Mouse (Mus musculus): Measurements from ENCODE around the gene Apoc2. TPM values are rescaled to one million over a fixed set of nuclear protein-coding genes. Genes with fewer than 3 reads are reported as not detected.
A peak's percentile ranks its signal among the peaks of the same experiment; 100 is the strongest.

Gene Apoc2
- polyA plus RNA-seq, 1 experiment from 2014 or later, result 33.3 TPM

- H3K36me3 ChIP-seq (ENCODE audit: inconsistent target), result peaks cover 68% of the 10 kb centered on the region
- H3K79me2 ChIP-seq (ENCODE audit: inconsistent target), result no peaks in the 10 kb centered on the region
- no peak overlapping the region for H3K27ac ChIP-seq
- WGBS (ENCODE audit: missing documents), result 91% methylated on average over 11 of the region's 11 CpGs
- H3K4me3 ChIP-seq (ENCODE audit: inconsistent target), result no peak overlapping the region
Measured at GRCm38 (mm10) chr7:19635074-19635827, 42.5 kb downstream of the Apoc2 start.

- H3K79me2 ChIP-seq (ENCODE audit: inconsistent target), result no peaks in the 10 kb centered on the region
- 86% methylated on average over 2 of the region's 2 CpGs for WGBS (ENCODE audit: missing documents)
- no peak overlapping the region for H3K27ac ChIP-seq
- H3K36me3 ChIP-seq (ENCODE audit: inconsistent target), result peaks cover 61% of the 10 kb centered on the region
- H3K4me3 ChIP-seq (ENCODE audit: inconsistent target), result no peak overlapping the region
Measured at GRCm38 (mm10) chr7:19634591-19634990, 43.1 kb downstream of the Apoc2 start.

- 93% methylated on average over 14 of the region's 15 CpGs for WGBS (ENCODE audit: missing documents)
- Histone ChIP-seq H3K79me2 (ENCODE audit: inconsistent target) (no peaks in the 10 kb centered on the region), H3K27ac (no peak overlapping the region), H3K36me3 (ENCODE audit: inconsistent target) (peaks cover 54% of the 10 kb centered on the region), H3K4me3 (ENCODE audit: inconsistent target) (no peak overlapping the region)
Measured at GRCm38 (mm10) chr7:19633855-19634254, 43.9 kb downstream of the Apoc2 start.

- Histone ChIP-seq H3K27ac (no peak overlapping the region), H3K36me3 (ENCODE audit: inconsistent target) (peaks cover 47% of the 10 kb centered on the region), H3K79me2 (ENCODE audit: inconsistent target) (no peaks in the 10 kb centered on the region; the same call in 1 of the 2 replicates), H3K4me3 (ENCODE audit: inconsistent target) (no peak overlapping the region)
- 96% methylated on average over 16 of the region's 17 CpGs for WGBS (ENCODE audit: missing documents)
Measured at GRCm38 (mm10) chr7:19633197-19633596, 44.5 kb downstream of the Apoc2 start.

GRCm38 (mm10) chr7:19632720-19633119 is 45.0 kb downstream of the Apoc2 start:
- Histone ChIP-seq H3K4me3 (ENCODE audit: inconsistent target) (no peak overlapping the region), H3K36me3 (ENCODE audit: inconsistent target) (peaks cover 42% of the 10 kb centered on the region), H3K79me2 (ENCODE audit: inconsistent target) (peaks cover 2% of the 10 kb centered on the region; the same call in 1 of the 2 replicates), H3K27ac (no peak overlapping the region)

- Histone ChIP-seq H3K36me3 (ENCODE audit: inconsistent target) (peaks cover 38% of the 10 kb centered on the region), H3K4me3 (ENCODE audit: inconsistent target) (no peak overlapping the region), H3K27ac (no peak overlapping the region), H3K79me2 (ENCODE audit: inconsistent target) (peaks cover 4% of the 10 kb centered on the region; the same call in 1 of the 2 replicates)
Measured at GRCm38 (mm10) chr7:19632275-19632674, 45.5 kb downstream of the Apoc2 start.

GRCm38 (mm10) chr7:19629361-19629734 is 48.4 kb downstream of the Apoc2 start, which contains the start of gene Relb:
Gene Relb, minus strand, starts transcription at chr7:19629438.
- peak within 1 kb of the TSS; percentile 42 for H3K4me3 ChIP-seq (ENCODE audit: inconsistent target)
- peaks cover 14% of the 10 kb centered on the region for H3K36me3 ChIP-seq (ENCODE audit: inconsistent target)
- peaks cover 4% of the 10 kb centered on the region; the same call in 1 of the 2 replicates for H3K79me2 ChIP-seq (ENCODE audit: inconsistent target)
- H3K27ac ChIP-seq, result peak within 1 kb of the TSS; percentile 52
- WGBS (ENCODE audit: missing documents), result 1% methylated on average over 24 of the region's 41 CpGs

GRCm38 (mm10) chr7:19628536-19629360 is 49.0 kb downstream of the Apoc2 start:
- 2% methylated on average over 47 of the region's 57 CpGs for WGBS (ENCODE audit: missing documents)
- peak overlapping the region; percentile 42 for H3K4me3 ChIP-seq (ENCODE audit: inconsistent target)
- peak overlapping the region; percentile 52 for H3K27ac ChIP-seq
- H3K79me2 ChIP-seq (ENCODE audit: inconsistent target), result peaks cover 4% of the 10 kb centered on the region; the same call in 1 of the 2 replicates
- H3K36me3 ChIP-seq (ENCODE audit: inconsistent target), result peaks cover 14% of the 10 kb centered on the region; the same call in 1 of the 2 replicates

GRCm38 (mm10) chr7:19628192-19628535 is 49.6 kb downstream of the Apoc2 start:
- H3K4me3 ChIP-seq (ENCODE audit: inconsistent target), result peak overlapping the region; percentile 42
- WGBS (ENCODE audit: missing documents), result 8% methylated on average over 17 of the region's 17 CpGs
- peak overlapping the region; percentile 52 for H3K27ac ChIP-seq
- H3K36me3 ChIP-seq (ENCODE audit: inconsistent target), result peaks cover 17% of the 10 kb centered on the region; the same call in 1 of the 2 replicates
- peaks cover 4% of the 10 kb centered on the region; the same call in 1 of the 2 replicates for H3K79me2 ChIP-seq (ENCODE audit: inconsistent target)

- Histone ChIP-seq H3K36me3 (ENCODE audit: inconsistent target) (peaks cover 21% of the 10 kb centered on the region), H3K79me2 (ENCODE audit: inconsistent target) (peaks cover 4% of the 10 kb centered on the region; the same call in 1 of the 2 replicates), H3K27ac (peak overlapping the region; percentile 52), H3K4me3 (ENCODE audit: inconsistent target) (peak overlapping the region; percentile 42)
- 79% methylated on average over 3 of the region's 3 CpGs for WGBS (ENCODE audit: missing documents)
Measured at GRCm38 (mm10) chr7:19627721-19628120, 50.0 kb downstream of the Apoc2 start.

- no peak overlapping the region for H3K4me3 ChIP-seq (ENCODE audit: inconsistent target)
- peaks cover 4% of the 10 kb centered on the region; the same call in 1 of the 2 replicates for H3K79me2 ChIP-seq (ENCODE audit: inconsistent target)
- peaks cover 36% of the 10 kb centered on the region for H3K36me3 ChIP-seq (ENCODE audit: inconsistent target)
- 77% methylated on average over 2 of the region's 2 CpGs for WGBS (ENCODE audit: missing documents)
- no peak overlapping the region for H3K27ac ChIP-seq
Measured at GRCm38 (mm10) chr7:19623433-19623832, 54.3 kb downstream of the Apoc2 start.

GRCm38 (mm10) chr7:19622241-19622640 is 55.5 kb downstream of the Apoc2 start:
- Histone ChIP-seq H3K4me3 (ENCODE audit: inconsistent target) (no peak overlapping the region), H3K36me3 (ENCODE audit: inconsistent target) (peaks cover 46% of the 10 kb centered on the region)
- 88% methylated on average over 6 of the region's 6 CpGs for WGBS (ENCODE audit: missing documents)

More at GRCm38 (mm10) chr7:19622241-19622640, 55.5 kb downstream of the Apoc2 start:
- no peak overlapping the region for H3K27ac ChIP-seq
- H3K79me2 ChIP-seq (ENCODE audit: inconsistent target), result no peaks in the 10 kb centered on the region
